Mouse (Mus musculus): ENCODE results near the gene Enah. TPM values are rescaled to one million over a fixed set of nuclear protein-coding genes. Genes with fewer than 3 reads are reported as not detected.

Enah gene
- polyA plus RNA-seq, 1 experiment from 2014 or later, result 14.8 TPM

GRCm38 (mm10) chr1:181988367-181988766 is 31.4 kb downstream of the Enah start:
- H3K4me2 ChIP-seq, result no peak overlapping the region
- H3K27me3 ChIP-seq (replicated peaks), result no peaks in the 10 kb centered on the region
- no peak; the same call in 1 of the 2 replicates for ATAC-seq (ENCODE audit: extremely low read depth, insufficient number of reproducible peaks, low FRiP score, low TSS enrichment)
- H3K9me3 ChIP-seq, result no peaks in the 10 kb centered on the region
- H3K4me1 ChIP-seq, result peaks cover 58% of the 10 kb centered on the region
- 28% methylated on average over 2 of the region's 2 CpGs for WGBS
- H3K4me3 ChIP-seq, result no peak overlapping the region
- 0 out of 2 replicates have a peak overlapping the region, but pooled peaks have one; percentile 13 for H3K27ac ChIP-seq (replicated peaks)
- H3K36me3 ChIP-seq, result peaks cover 7% of the 10 kb centered on the region
- no peak overlapping the region for H3K9ac ChIP-seq

GRCm38 (mm10) chr1:181987226-181987625 is 32.6 kb downstream of the Enah start:
- WGBS, result 29% methylated on average over 2 of the region's 2 CpGs
- Histone ChIP-seq H3K4me1 (peaks cover 54% of the 10 kb centered on the region), H3K36me3 (peaks cover 16% of the 10 kb centered on the region), H3K4me3 (no peak overlapping the region), H3K9me3 (no peaks in the 10 kb centered on the region), H3K27ac (replicated peaks) (peak overlapping the region; percentile 53), H3K4me2 (no peak overlapping the region), H3K9ac (no peak overlapping the region), H3K27me3 (replicated peaks) (no peaks in the 10 kb centered on the region)
- ATAC-seq (ENCODE audit: extremely low read depth, insufficient number of reproducible peaks, low FRiP score, low TSS enrichment), result no peak

- Histone ChIP-seq H3K36me3 (peaks cover 16% of the 10 kb centered on the region), H3K27me3 (replicated peaks) (no peaks in the 10 kb centered on the region), H3K4me3 (no peak overlapping the region), H3K4me2 (no peak overlapping the region), H3K9me3 (no peaks in the 10 kb centered on the region), H3K9ac (no peak overlapping the region), H3K27ac (replicated peaks) (no peak overlapping the region), H3K4me1 (peaks cover 48% of the 10 kb centered on the region)
- ATAC-seq (ENCODE audit: extremely low read depth, insufficient number of reproducible peaks, low FRiP score, low TSS enrichment), result no peak
- 73% methylated on average over 1 of the region's 1 CpGs for WGBS
Observed at GRCm38 (mm10) chr1:181985880-181986279, 33.9 kb downstream of the Enah start.

GRCm38 (mm10) chr1:181984811-181985210 is 35.0 kb downstream of the Enah start:
- H3K4me3 ChIP-seq, result no peak overlapping the region
- no peak overlapping the region for H3K4me2 ChIP-seq
- no peaks in the 10 kb centered on the region for H3K9me3 ChIP-seq
- no peaks in the 10 kb centered on the region for H3K27me3 ChIP-seq (replicated peaks)
- peaks cover 47% of the 10 kb centered on the region for H3K4me1 ChIP-seq
- H3K36me3 ChIP-seq, result peaks cover 16% of the 10 kb centered on the region
- WGBS, result 92% methylated on average over 2 of the region's 2 CpGs
- ATAC-seq (ENCODE audit: extremely low read depth, insufficient number of reproducible peaks, low FRiP score, low TSS enrichment), result no peak
- no peak overlapping the region for H3K9ac ChIP-seq
- H3K27ac ChIP-seq (replicated peaks), result no peak overlapping the region

- Histone ChIP-seq H3K27me3 (replicated peaks) (no peaks in the 10 kb centered on the region), H3K4me3 (no peak overlapping the region), H3K36me3 (peaks cover 11% of the 10 kb centered on the region), H3K27ac (replicated peaks) (no peak overlapping the region), H3K4me1 (peaks cover 40% of the 10 kb centered on the region), H3K9ac (no peak overlapping the region), H3K9me3 (no peaks in the 10 kb centered on the region), H3K4me2 (no peak overlapping the region)
- ATAC-seq (ENCODE audit: extremely low read depth, insufficient number of reproducible peaks, low FRiP score, low TSS enrichment), result no peak
- 78% methylated on average over 14 of the region's 14 CpGs for WGBS
Observed at GRCm38 (mm10) chr1:181980017-181980719, 39.6 kb downstream of the Enah start.

- Histone ChIP-seq H3K9ac (peak overlapping the region; percentile 54), H3K4me2 (peak overlapping the region; percentile 49), H3K9me3 (no peaks in the 10 kb centered on the region), H3K4me1 (peaks cover 72% of the 10 kb centered on the region), H3K27me3 (replicated peaks) (no peaks in the 10 kb centered on the region), H3K36me3 (no peaks in the 10 kb centered on the region), H3K27ac (replicated peaks) (peak overlapping the region; percentile 88), H3K4me3 (no peak overlapping the region)
- WGBS, result 38% methylated on average over 3 of the region's 3 CpGs
- ATAC-seq (ENCODE audit: extremely low read depth, insufficient number of reproducible peaks, low FRiP score, low TSS enrichment), result no peak; the same call in 1 of the 2 replicates
Observed at GRCm38 (mm10) chr1:181975510-181975909, 44.3 kb downstream of the Enah start.

- H3K36me3 ChIP-seq, result no peaks in the 10 kb centered on the region
- H3K9me3 ChIP-seq, result no peaks in the 10 kb centered on the region
- H3K27me3 ChIP-seq (replicated peaks), result no peaks in the 10 kb centered on the region
- peak overlapping the region; percentile 88 for H3K27ac ChIP-seq (replicated peaks)
- no peak overlapping the region for H3K9ac ChIP-seq
- peaks cover 69% of the 10 kb centered on the region for H3K4me1 ChIP-seq
- H3K4me3 ChIP-seq, result no peak overlapping the region
- no peak overlapping the region for H3K4me2 ChIP-seq
- no peak for ATAC-seq (ENCODE audit: extremely low read depth, insufficient number of reproducible peaks, low FRiP score, low TSS enrichment)
Observed at GRCm38 (mm10) chr1:181974897-181975296, 44.9 kb downstream of the Enah start.

- 80% methylated on average over 1 of the region's 1 CpGs for WGBS
- Histone ChIP-seq H3K36me3 (peaks cover 14% of the 10 kb centered on the region), H3K4me1 (peaks cover 31% of the 10 kb centered on the region), H3K9me3 (no peaks in the 10 kb centered on the region), H3K27ac (replicated peaks) (no peak overlapping the region), H3K9ac (no peak overlapping the region), H3K27me3 (replicated peaks) (no peaks in the 10 kb centered on the region), H3K4me2 (no peak overlapping the region), H3K4me3 (no peak overlapping the region)
- ATAC-seq (ENCODE audit: extremely low read depth, insufficient number of reproducible peaks, low FRiP score, low TSS enrichment), result no peak
Observed at GRCm38 (mm10) chr1:181965277-181965676, 54.5 kb downstream of the Enah start.

GRCm38 (mm10) chr1:181963827-181964226 is 56.0 kb downstream of the Enah start:
- H3K4me1 ChIP-seq, result peaks cover 28% of the 10 kb centered on the region
- 69% methylated on average over 3 of the region's 3 CpGs for WGBS
- ATAC-seq (ENCODE audit: extremely low read depth, insufficient number of reproducible peaks, low FRiP score, low TSS enrichment), result no peak
- H3K27me3 ChIP-seq (replicated peaks), result no peaks in the 10 kb centered on the region
- H3K4me3 ChIP-seq, result no peak overlapping the region
- H3K4me2 ChIP-seq, result no peak overlapping the region
- peaks cover 19% of the 10 kb centered on the region for H3K36me3 ChIP-seq
- H3K9me3 ChIP-seq, result no peaks in the 10 kb centered on the region
- no peak overlapping the region for H3K9ac ChIP-seq
- no peak overlapping the region for H3K27ac ChIP-seq (replicated peaks)

- Histone ChIP-seq H3K9me3 (no peaks in the 10 kb centered on the region), H3K4me3 (no peak overlapping the region), H3K27me3 (replicated peaks) (no peaks in the 10 kb centered on the region), H3K36me3 (peaks cover 19% of the 10 kb centered on the region), H3K4me2 (no peak overlapping the region), H3K27ac (replicated peaks) (no peak overlapping the region), H3K9ac (no peak overlapping the region), H3K4me1 (peaks cover 24% of the 10 kb centered on the region)
- ATAC-seq (ENCODE audit: extremely low read depth, insufficient number of reproducible peaks, low FRiP score, low TSS enrichment), result no peak
- WGBS, result 87% methylated on average over 4 of the region's 4 CpGs
Observed at GRCm38 (mm10) chr1:181963351-181963750, 56.4 kb downstream of the Enah start.

- Histone ChIP-seq H3K4me1 (no peaks in the 10 kb centered on the region), H3K4me3 (no peak overlapping the region), H3K27me3 (replicated peaks) (no peaks in the 10 kb centered on the region), H3K36me3 (peaks cover 39% of the 10 kb centered on the region), H3K9me3 (no peaks in the 10 kb centered on the region), H3K27ac (replicated peaks) (no peak overlapping the region), H3K9ac (no peak overlapping the region), H3K4me2 (no peak overlapping the region)
- no peak for ATAC-seq (ENCODE audit: extremely low read depth, insufficient number of reproducible peaks, low FRiP score, low TSS enrichment)
- WGBS, result 83% methylated on average over 3 of the region's 3 CpGs
Observed at GRCm38 (mm10) chr1:181960383-181960782, 59.4 kb downstream of the Enah start.

GRCm38 (mm10) chr1:181958392-181958791 is 61.4 kb downstream of the Enah start:
- Histone ChIP-seq H3K4me1 (no peaks in the 10 kb centered on the region), H3K4me2 (no peak overlapping the region), H3K4me3 (no peak overlapping the region), H3K36me3 (peaks cover 44% of the 10 kb centered on the region), H3K27me3 (replicated peaks) (no peaks in the 10 kb centered on the region), H3K27ac (replicated peaks) (no peak overlapping the region), H3K9me3 (no peaks in the 10 kb centered on the region), H3K9ac (no peak overlapping the region)
- 80% methylated on average over 1 of the region's 1 CpGs for WGBS
- no peak for ATAC-seq (ENCODE audit: extremely low read depth, insufficient number of reproducible peaks, low FRiP score, low TSS enrichment)

Data from heart, embryonic 13.5 days (tissue).